Mouse (Mus musculus): Measurements from ENCODE around the gene Ggact. TPM values are rescaled to one million over a fixed set of nuclear protein-coding genes. Genes with fewer than 3 reads are reported as not detected.

Ggact gene
- polyA plus RNA-seq, 1 experiment from 2014 or later, result 15.0 TPM

DNA sequence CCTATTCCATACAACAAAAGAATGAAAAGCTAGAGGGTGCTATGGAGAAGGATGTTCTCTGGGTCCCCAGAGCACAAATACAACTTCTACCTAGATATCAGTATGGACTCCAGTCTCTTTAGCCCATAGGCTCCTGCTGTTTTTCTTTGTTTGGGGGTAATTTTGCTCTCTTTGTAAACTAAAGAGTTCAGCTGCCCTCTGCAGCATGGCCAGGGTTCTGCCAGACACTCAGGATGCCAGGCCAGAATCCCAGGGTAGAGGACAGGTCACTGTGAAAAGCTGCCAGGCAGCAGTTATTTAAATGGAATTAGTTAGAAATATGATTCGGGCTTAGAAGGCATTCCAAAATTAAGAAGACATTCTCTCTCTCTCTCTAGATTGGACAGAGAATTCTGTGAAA, 22.9 kb upstream of the Ggact start:
- H3K9ac ChIP-seq (ENCODE audit: low read depth, low read length), result no peak overlapping the region
- no peaks in the 10 kb centered on the region for H3K9me3 ChIP-seq (replicated peaks; ENCODE audit: control insufficient read depth, low read length)
- no peak for ATAC-seq (replicated peaks; ENCODE audit: insufficient number of reproducible peaks, low FRiP score, low TSS enrichment)
- no peak overlapping the region for H3K4me2 ChIP-seq
- H3K4me1 ChIP-seq (ENCODE audit: control insufficient read depth, insufficient read depth, low read length), result no peaks in the 10 kb centered on the region
- 81% methylated on average over 1 of the region's 1 CpGs for WGBS (ENCODE audit: insufficient replicate concordance)
- H3K36me3 ChIP-seq (ENCODE audit: control insufficient read depth, insufficient read depth, low read length), result no peaks in the 10 kb centered on the region; the same call in 1 of the 2 replicates
- no peak overlapping the region for H3K4me3 ChIP-seq (ENCODE audit: low read depth, low read length)
- no peaks in the 10 kb centered on the region for H3K27me3 ChIP-seq (ENCODE audit: control insufficient read depth, insufficient read depth, low read length)
- no peak overlapping the region for H3K27ac ChIP-seq (ENCODE audit: low read depth, low read length)

GRCm38 (mm10) chr14:122920011-122920410, 6.5 kb upstream of the Ggact start:
- Histone ChIP-seq H3K4me3 (ENCODE audit: low read depth, low read length) (no peak overlapping the region), H3K4me2 (no peak overlapping the region), H3K9me3 (replicated peaks; ENCODE audit: control insufficient read depth, low read length) (no peaks in the 10 kb centered on the region), H3K9ac (ENCODE audit: low read depth, low read length) (no peak overlapping the region), H3K27ac (ENCODE audit: low read depth, low read length) (no peak overlapping the region), H3K27me3 (ENCODE audit: control insufficient read depth, insufficient read depth, low read length) (no peaks in the 10 kb centered on the region), H3K36me3 (ENCODE audit: control insufficient read depth, insufficient read depth, low read length) (no peaks in the 10 kb centered on the region; the same call in 1 of the 2 replicates), H3K4me1 (ENCODE audit: control insufficient read depth, insufficient read depth, low read length) (no peaks in the 10 kb centered on the region)
- WGBS (ENCODE audit: insufficient replicate concordance), result 73% methylated on average over 5 of the region's 5 CpGs
- ATAC-seq (replicated peaks; ENCODE audit: insufficient number of reproducible peaks, low FRiP score, low TSS enrichment), result no peak

DNA sequence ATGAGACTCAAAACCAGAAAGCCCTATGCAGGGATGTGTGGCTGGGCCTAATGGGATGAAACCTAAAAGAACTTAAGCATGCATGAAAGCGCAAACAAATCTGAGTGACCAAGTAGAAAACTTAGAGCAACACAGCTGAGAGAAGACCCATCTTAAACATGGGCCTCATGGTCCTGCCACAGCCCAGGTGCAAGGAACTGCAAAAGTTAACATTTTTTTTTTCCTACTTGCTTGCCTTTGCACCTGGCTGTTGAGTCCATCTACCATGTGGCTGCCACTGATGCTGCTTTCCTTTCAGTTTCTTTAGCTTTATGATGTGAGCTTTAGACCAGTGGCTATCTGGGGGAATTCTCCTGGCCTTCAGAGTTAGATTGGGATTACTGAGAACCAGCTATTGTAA, 4.1 kb upstream of the Ggact start:
- no peaks in the 10 kb centered on the region for H3K27me3 ChIP-seq (ENCODE audit: control insufficient read depth, insufficient read depth, low read length)
- no peak overlapping the region for H3K4me2 ChIP-seq
- WGBS (ENCODE audit: insufficient replicate concordance), result 87% methylated on average over 1 of the region's 1 CpGs
- no peak overlapping the region for H3K4me3 ChIP-seq (ENCODE audit: low read depth, low read length)
- no peaks in the 10 kb centered on the region; the same call in 1 of the 2 replicates for H3K36me3 ChIP-seq (ENCODE audit: control insufficient read depth, insufficient read depth, low read length)
- no peak for ATAC-seq (replicated peaks; ENCODE audit: insufficient number of reproducible peaks, low FRiP score, low TSS enrichment)
- H3K9ac ChIP-seq (ENCODE audit: low read depth, low read length), result no peak overlapping the region
- no peaks in the 10 kb centered on the region for H3K4me1 ChIP-seq (ENCODE audit: control insufficient read depth, insufficient read depth, low read length)
- H3K9me3 ChIP-seq (replicated peaks; ENCODE audit: control insufficient read depth, low read length), result no peaks in the 10 kb centered on the region
- no peak overlapping the region for H3K27ac ChIP-seq (ENCODE audit: low read depth, low read length)

GRCm38 (mm10) chr14:122912812-122913498, 602 bp downstream of the Ggact start:
- no peaks in the 10 kb centered on the region for H3K36me3 ChIP-seq (ENCODE audit: control insufficient read depth, insufficient read depth, low read length)
- peak overlapping the region; percentile 76 for H3K4me3 ChIP-seq (ENCODE audit: low read depth, low read length)
- no peaks in the 10 kb centered on the region for H3K27me3 ChIP-seq (ENCODE audit: control insufficient read depth, insufficient read depth, low read length)
- WGBS (ENCODE audit: insufficient replicate concordance), result under 1% methylated on average over 58 of the region's 58 CpGs
- no peaks in the 10 kb centered on the region for H3K9me3 ChIP-seq (replicated peaks; ENCODE audit: control insufficient read depth, low read length)
- H3K27ac ChIP-seq (ENCODE audit: low read depth, low read length), result no peak overlapping the region
- peak overlapping the region; percentile 80 for H3K4me2 ChIP-seq
- H3K4me1 ChIP-seq (ENCODE audit: control insufficient read depth, insufficient read depth, low read length), result no peaks in the 10 kb centered on the region
- peak overlapping the region; percentile 83 for H3K9ac ChIP-seq (ENCODE audit: low read depth, low read length)
- ATAC-seq (replicated peaks; ENCODE audit: insufficient number of reproducible peaks, low FRiP score, low TSS enrichment), result peak; percentile 80

DNA sequence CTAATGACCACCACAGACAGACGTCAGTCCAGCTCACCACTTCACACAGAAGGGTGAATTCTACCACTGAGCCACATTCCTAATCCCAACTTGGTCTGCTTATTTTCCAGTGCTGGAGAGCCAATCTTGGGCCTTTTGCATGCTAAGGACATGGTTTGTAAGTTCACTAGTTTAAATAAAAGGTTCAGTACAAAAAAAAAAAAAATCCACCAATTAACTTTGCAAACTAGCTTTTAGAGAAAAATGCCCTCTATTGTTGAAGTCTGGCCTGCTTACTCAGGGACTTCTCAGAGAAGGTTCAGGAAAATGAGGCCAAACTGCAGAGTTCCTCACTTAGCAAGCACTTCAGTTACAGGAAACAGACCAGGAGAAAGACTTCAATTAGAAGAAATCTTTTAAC, 1.4 kb downstream of the Ggact start:
- no peaks in the 10 kb centered on the region for H3K4me1 ChIP-seq (ENCODE audit: control insufficient read depth, insufficient read depth, low read length)
- no peak for ATAC-seq (replicated peaks; ENCODE audit: insufficient number of reproducible peaks, low FRiP score, low TSS enrichment)
- H3K27ac ChIP-seq (ENCODE audit: low read depth, low read length), result no peak overlapping the region

GRCm38 (mm10) chr14:122911265-122911664, 2.3 kb downstream of the Ggact start:
- no peaks in the 10 kb centered on the region for H3K9me3 ChIP-seq (replicated peaks; ENCODE audit: control insufficient read depth, low read length)
- no peak for ATAC-seq (replicated peaks; ENCODE audit: insufficient number of reproducible peaks, low FRiP score, low TSS enrichment)
- no peaks in the 10 kb centered on the region for H3K36me3 ChIP-seq (ENCODE audit: control insufficient read depth, insufficient read depth, low read length)
- no peaks in the 10 kb centered on the region for H3K4me1 ChIP-seq (ENCODE audit: control insufficient read depth, insufficient read depth, low read length)
- H3K4me2 ChIP-seq, result no peak overlapping the region
- no peak overlapping the region for H3K9ac ChIP-seq (ENCODE audit: low read depth, low read length)
- no peak overlapping the region for H3K4me3 ChIP-seq (ENCODE audit: low read depth, low read length)
- H3K27me3 ChIP-seq (ENCODE audit: control insufficient read depth, insufficient read depth, low read length), result no peaks in the 10 kb centered on the region
- no peak overlapping the region for H3K27ac ChIP-seq (ENCODE audit: low read depth, low read length)

More for the DNA sequence above, 1.4 kb downstream of the Ggact start:
- H3K9me3 ChIP-seq (replicated peaks; ENCODE audit: control insufficient read depth, low read length), result no peaks in the 10 kb centered on the region
- peak overlapping the region; percentile 76 for H3K4me3 ChIP-seq (ENCODE audit: low read depth, low read length)
- WGBS (ENCODE audit: insufficient replicate concordance), result 55% methylated on average over 1 of the region's 1 CpGs
- peak overlapping the region; percentile 83 for H3K9ac ChIP-seq (ENCODE audit: low read depth, low read length)
- peak overlapping the region; percentile 80 for H3K4me2 ChIP-seq
- no peaks in the 10 kb centered on the region for H3K27me3 ChIP-seq (ENCODE audit: control insufficient read depth, insufficient read depth, low read length)
- no peaks in the 10 kb centered on the region for H3K36me3 ChIP-seq (ENCODE audit: control insufficient read depth, insufficient read depth, low read length)

DNA sequence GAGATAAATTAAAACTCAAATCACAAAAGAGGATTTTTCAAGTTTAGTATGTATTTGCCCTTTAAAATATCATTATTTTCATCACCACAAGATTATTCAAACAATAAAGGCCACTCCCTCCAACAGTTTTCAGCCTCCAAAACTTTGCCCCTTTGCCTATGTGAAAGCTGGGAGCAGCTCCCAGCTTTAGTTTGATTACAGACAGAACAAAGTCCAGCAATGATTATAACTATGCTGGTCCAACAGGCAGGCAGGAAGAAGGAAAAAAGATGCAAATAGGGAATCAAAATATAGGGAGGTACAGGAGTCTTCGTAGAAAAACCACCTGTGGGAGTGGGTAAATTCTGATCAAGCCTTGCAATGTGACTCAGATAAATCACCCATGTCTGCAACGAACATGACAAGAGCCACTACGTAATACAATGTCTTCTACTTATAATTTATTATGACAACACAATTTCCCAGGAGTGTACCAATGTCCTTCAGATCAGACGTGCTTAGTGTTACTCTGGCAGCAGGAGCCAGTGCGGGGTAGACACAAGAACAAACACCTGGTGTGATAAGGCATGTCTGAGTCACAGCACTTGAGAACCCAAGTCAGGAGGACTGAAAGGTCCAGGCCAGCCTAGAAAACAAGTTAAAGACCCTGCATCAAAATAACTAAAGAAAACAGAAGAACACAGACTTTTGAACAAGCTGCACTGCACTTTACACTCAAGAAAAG, 4.0 kb downstream of the Ggact start:
- WGBS (ENCODE audit: insufficient replicate concordance), result 77% methylated on average over 5 of the region's 5 CpGs
- no peak for ATAC-seq (replicated peaks; ENCODE audit: insufficient number of reproducible peaks, low FRiP score, low TSS enrichment)
- Histone ChIP-seq H3K4me1 (ENCODE audit: control insufficient read depth, insufficient read depth, low read length) (no peaks in the 10 kb centered on the region), H3K27me3 (ENCODE audit: control insufficient read depth, insufficient read depth, low read length) (no peaks in the 10 kb centered on the region), H3K4me3 (ENCODE audit: low read depth, low read length) (no peak overlapping the region), H3K9me3 (replicated peaks; ENCODE audit: control insufficient read depth, low read length) (no peaks in the 10 kb centered on the region), H3K9ac (ENCODE audit: low read depth, low read length) (no peak overlapping the region), H3K27ac (ENCODE audit: low read depth, low read length) (no peak overlapping the region), H3K4me2 (no peak overlapping the region), H3K36me3 (ENCODE audit: control insufficient read depth, insufficient read depth, low read length) (no peaks in the 10 kb centered on the region)

- H3K36me3 ChIP-seq (ENCODE audit: control insufficient read depth, insufficient read depth, low read length), result no peaks in the 10 kb centered on the region
- no peak for ATAC-seq (replicated peaks; ENCODE audit: insufficient number of reproducible peaks, low FRiP score, low TSS enrichment)
- H3K4me2 ChIP-seq, result no peak overlapping the region
- H3K4me3 ChIP-seq (ENCODE audit: low read depth, low read length), result no peak overlapping the region
- WGBS (ENCODE audit: insufficient replicate concordance), result 88% methylated on average over 4 of the region's 4 CpGs
- H3K4me1 ChIP-seq (ENCODE audit: control insufficient read depth, insufficient read depth, low read length), result peaks cover 2% of the 10 kb centered on the region; the same call in 1 of the 2 replicates
- no peaks in the 10 kb centered on the region for H3K9me3 ChIP-seq (replicated peaks; ENCODE audit: control insufficient read depth, low read length)
- H3K27me3 ChIP-seq (ENCODE audit: control insufficient read depth, insufficient read depth, low read length), result no peaks in the 10 kb centered on the region
- no peak overlapping the region for H3K27ac ChIP-seq (ENCODE audit: low read depth, low read length)
- no peak overlapping the region for H3K9ac ChIP-seq (ENCODE audit: low read depth, low read length)
Observed at GRCm38 (mm10) chr14:122908075-122908474, 5.5 kb downstream of the Ggact start.

- no peak for ATAC-seq (replicated peaks; ENCODE audit: insufficient number of reproducible peaks, low FRiP score, low TSS enrichment)
- Histone ChIP-seq H3K27me3 (ENCODE audit: control insufficient read depth, insufficient read depth, low read length) (no peaks in the 10 kb centered on the region), H3K9me3 (replicated peaks; ENCODE audit: control insufficient read depth, low read length) (no peaks in the 10 kb centered on the region), H3K27ac (ENCODE audit: low read depth, low read length) (no peak overlapping the region), H3K4me3 (ENCODE audit: low read depth, low read length) (no peak overlapping the region), H3K9ac (ENCODE audit: low read depth, low read length) (no peak overlapping the region), H3K4me1 (ENCODE audit: control insufficient read depth, insufficient read depth, low read length) (peaks cover 11% of the 10 kb centered on the region), H3K4me2 (no peak overlapping the region), H3K36me3 (ENCODE audit: control insufficient read depth, insufficient read depth, low read length) (no peaks in the 10 kb centered on the region)
- WGBS (ENCODE audit: insufficient replicate concordance), result 90% methylated on average over 1 of the region's 1 CpGs
Observed at GRCm38 (mm10) chr14:122905007-122905406, 8.6 kb downstream of the Ggact start.
